Mouse (Mus musculus): ENCODE results near the gene Usp30.

Usp30 gene

GRCm38 (mm10) chr5:114162106-114162815 is 97.0 kb downstream of the Usp30 start:
- no peak for DNase-seq

- DNase-seq: no peak
Measured at GRCm38 (mm10) chr5:114163117-114163696, 97.9 kb downstream of the Usp30 start.

DNA sequence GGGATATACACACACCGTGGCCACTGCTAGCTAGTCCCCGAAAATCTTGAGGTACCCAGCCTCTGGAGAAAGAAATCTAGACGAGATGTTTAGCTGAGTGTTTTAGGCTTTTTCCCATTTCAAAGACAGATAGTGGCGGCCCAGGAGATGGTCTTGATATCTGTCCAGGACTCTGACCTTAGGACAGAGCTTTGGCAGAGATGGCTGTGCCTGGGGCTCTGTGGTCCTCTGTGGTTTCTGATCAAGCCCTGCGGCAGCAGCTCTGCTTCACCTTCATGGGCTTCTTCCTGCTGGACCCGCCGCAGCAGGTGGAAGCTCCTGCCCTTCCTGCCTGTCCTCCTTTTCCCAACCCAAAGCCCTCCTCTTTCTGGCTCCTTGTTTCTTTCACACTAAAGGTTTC is 105.1 kb downstream of the Usp30 start:
- DNase-seq: no peak

- DNase-seq: no peak
Measured at GRCm38 (mm10) chr5:114172936-114173335, 107.7 kb downstream of the Usp30 start.

- DNase-seq: no peak
Measured at GRCm38 (mm10) chr5:114173458-114173857, 108.2 kb downstream of the Usp30 start.

DNA sequence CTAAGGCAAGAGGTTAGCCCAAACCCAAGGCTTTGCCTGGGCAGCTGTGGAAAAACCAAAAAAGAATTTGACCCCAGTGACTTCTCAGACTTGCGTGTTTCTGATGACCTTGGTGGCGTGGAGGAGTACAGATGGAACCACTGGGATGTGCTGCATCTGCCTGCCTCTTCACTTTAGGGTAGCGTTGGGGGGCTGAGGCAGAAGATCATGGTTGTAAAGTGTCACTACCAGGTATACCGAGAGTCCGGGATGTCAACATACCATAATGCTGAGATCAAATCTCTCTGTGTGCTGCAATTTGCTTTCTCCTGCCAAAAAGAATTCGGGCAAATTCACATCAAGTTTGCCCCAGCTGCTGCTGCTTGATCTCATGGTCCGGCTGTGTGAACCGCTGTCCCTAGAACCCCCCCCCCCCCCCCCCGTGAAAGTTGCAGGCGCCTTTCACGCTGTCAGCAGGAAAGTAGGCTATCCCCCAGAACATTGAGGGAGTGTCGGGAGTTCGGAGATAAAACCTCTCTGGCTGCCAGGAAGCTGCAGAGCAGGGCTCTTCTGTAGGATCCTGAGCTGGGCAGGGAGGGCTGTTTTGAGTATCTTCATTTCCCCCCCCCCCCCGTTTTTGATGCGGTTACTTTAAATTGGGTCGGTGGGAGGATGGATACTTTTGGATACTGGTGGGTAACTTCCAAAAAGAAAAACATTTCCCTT is 108.8 kb downstream of the Usp30 start:
- no peak for DNase-seq
